Mouse (Mus musculus) ES-E14 (cell line): Measurements from ENCODE around the gene Tdrkh.

ENCODE experiments used
- CHD2 ChIP-seq: IDR thresholded peaks from 2 replicates; pipeline ENCODE4 v1.6.1; 2014; ENCODE audit warnings: mild to moderate bottlenecking, low read depth, low read length, inconsistent platforms
- HCFC1 ChIP-seq: IDR thresholded peaks from 2 replicates; pipeline ENCODE4 v1.6.1; 2012; ENCODE audit warnings: low read length, inconsistent platforms, borderline replicate concordance; ENCODE audit not compliant: insufficient read depth
- MAFK ChIP-seq: IDR thresholded peaks from 2 replicates; pipeline ENCODE4 v1.6.1; 2014; ENCODE audit warnings: mild to moderate bottlenecking, low read depth, low read length, inconsistent platforms; ENCODE audit not compliant: insufficient read depth
- ZNF384 ChIP-seq: IDR thresholded peaks from 2 replicates; pipeline ENCODE4 v1.6.1; 2012; ENCODE audit warnings: low read depth, low read length, inconsistent platforms

GRCm38 (mm10) chr3:94481429-94481828, 68.4 kb downstream of the Tdrkh start:
- TF ChIP-seq ZNF384 (no peak), HCFC1 (no peak), CHD2 (no peak), MAFK (no peak)
